ENCODE assay signal across 18 mouse cellular contexts in the genomic region with DNA sequence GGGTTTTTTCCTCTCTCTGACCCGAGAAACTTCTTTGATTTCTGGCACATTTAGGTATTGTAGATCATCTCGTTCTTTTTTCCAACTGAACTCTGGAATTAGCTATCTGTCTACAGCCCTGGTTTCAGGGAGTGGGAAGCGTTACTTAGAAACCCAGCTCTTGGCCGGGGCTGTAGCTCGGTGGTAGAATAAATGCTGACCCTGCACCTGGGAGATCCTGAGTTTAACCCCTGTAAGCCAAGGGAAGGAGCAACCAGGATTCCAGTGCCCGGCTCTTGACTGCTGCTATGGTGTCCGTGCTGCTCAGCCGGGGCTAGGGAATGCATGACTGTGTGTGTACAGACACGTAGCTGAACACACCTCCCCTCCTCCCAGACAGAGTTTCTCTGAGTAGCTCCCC.
"Had no signal": no experiment of that assay in that cellular context is flagged by ENCODE, and none has a peak within 500 bp of the region (broad histone marks: within the 10 kb centered on the region; RNA-seq: fewer than 3 reads in every experiment).

No protein-coding gene starts in this region.

- H3K4me3 ChIP-seq: left cerebral cortex, adult 2 months; liver, embryonic 12.5 days; liver, embryonic 15.5 days; lung, embryonic 15.5 days; midbrain, embryonic 12.5 days; midbrain, embryonic 15.5 days; neural tube, embryonic 12.5 days; neural tube, embryonic 15.5 days had no signal

- DNase-seq: layer of hippocampus, postnatal 36 days; lung, adult 18-20 months; lung, postnatal 10 days; lung, postnatal 4 days; right cerebral cortex, adult 18-20 months; right cerebral cortex, postnatal 14 days; right cerebral cortex, postnatal 4 days; thymus, postnatal 25 days had no signal

- ATAC-seq: intestine, postnatal 0 days; liver, embryonic 12.5 days; midbrain, embryonic 15.5 days had no signal

- H3K9ac ChIP-seq: liver, embryonic 12.5 days; liver, embryonic 15.5 days; lung, embryonic 15.5 days; midbrain, embryonic 12.5 days; midbrain, embryonic 15.5 days; neural tube, embryonic 12.5 days; neural tube, embryonic 15.5 days had no signal

- H3K4me2 ChIP-seq: liver, embryonic 12.5 days; liver, embryonic 15.5 days; lung, embryonic 15.5 days; midbrain, embryonic 12.5 days; midbrain, embryonic 15.5 days; neural tube, embryonic 12.5 days; neural tube, embryonic 15.5 days had no signal

- H3K4me1 ChIP-seq: lung, embryonic 15.5 days; midbrain, embryonic 12.5 days; midbrain, embryonic 15.5 days; neural tube, embryonic 12.5 days; neural tube, embryonic 15.5 days had no signal

- H3K27ac ChIP-seq: left cerebral cortex, adult 2 months; liver, embryonic 12.5 days; liver, embryonic 15.5 days; lung, embryonic 15.5 days; midbrain, embryonic 12.5 days; midbrain, embryonic 15.5 days; neural tube, embryonic 12.5 days; neural tube, embryonic 15.5 days; stomach, postnatal 0 days had no signal

- H3K9me3 ChIP-seq: liver, embryonic 12.5 days; liver, embryonic 15.5 days; lung, embryonic 15.5 days; midbrain, embryonic 12.5 days; midbrain, embryonic 15.5 days; neural tube, embryonic 12.5 days; neural tube, embryonic 15.5 days had no signal

- H3K27me3 ChIP-seq: liver, embryonic 12.5 days; liver, embryonic 15.5 days; lung, embryonic 15.5 days; midbrain, embryonic 12.5 days; midbrain, embryonic 15.5 days; neural tube, embryonic 12.5 days; neural tube, embryonic 15.5 days had no signal
